Mouse (Mus musculus) myocyte (in vitro differentiated cells): ENCODE results near the gene Gm9837.

ENCODE experiments used
- CEBPB ChIP-seq: IDR thresholded peaks from 2 replicates; pipeline ENCODE4 v1.6.1; 2011; ENCODE audit warnings: mild to moderate bottlenecking, moderate library complexity; ENCODE audit not compliant: poor library complexity, insufficient read depth, severe bottlenecking
- E2F4 ChIP-seq: IDR thresholded peaks from one replicate; pipeline ENCODE4 v1.6.1; 2011; ENCODE audit warnings: mild to moderate bottlenecking, control low read depth, moderate library complexity; ENCODE audit not compliant: insufficient read depth
- MAX ChIP-seq: IDR thresholded peaks from one replicate; pipeline ENCODE4 v1.6.1; 2011; ENCODE audit warnings: low read depth, mild to moderate bottlenecking, control low read depth
- MYOD1 ChIP-seq, 3 experiments: IDR thresholded peaks; one replicate each; pipeline ENCODE4 v1.6.1; 2011; ENCODE audit warnings: control low read depth in 2 of 3, low read depth in 2 of 3, mild to moderate bottlenecking in 2 of 3, moderate library complexity in 1 of 3; ENCODE audit not compliant: insufficient read length in 2 of 3, control insufficient read depth in 1 of 3
- MYOG ChIP-seq, 3 experiments: IDR thresholded peaks; one replicate each; pipeline ENCODE4 v1.6.1; 2011; ENCODE audit warnings: control low read depth in 2 of 3, low read depth in 2 of 3, mild to moderate bottlenecking in 2 of 3; ENCODE audit not compliant: insufficient read length in 2 of 3, control insufficient read depth in 1 of 3, insufficient read depth in 1 of 3
- POLR2A ChIP-seq: IDR thresholded peaks from one replicate; pipeline ENCODE4 v1.6.1; 2011; ENCODE audit warnings: low read depth, mild to moderate bottlenecking, control low read depth, moderate library complexity; ENCODE audit not compliant: insufficient read length
- POLR2AphosphoS2 ChIP-seq: IDR thresholded peaks from one replicate; pipeline ENCODE4 v1.6.1; 2011; ENCODE audit warnings: low read depth, control low read depth; ENCODE audit not compliant: insufficient read length
- USF1 ChIP-seq: IDR thresholded peaks from one replicate; pipeline ENCODE4 v1.6.1; 2011; ENCODE audit warnings: low read depth, mild to moderate bottlenecking, control low read depth, moderate library complexity

DNA sequence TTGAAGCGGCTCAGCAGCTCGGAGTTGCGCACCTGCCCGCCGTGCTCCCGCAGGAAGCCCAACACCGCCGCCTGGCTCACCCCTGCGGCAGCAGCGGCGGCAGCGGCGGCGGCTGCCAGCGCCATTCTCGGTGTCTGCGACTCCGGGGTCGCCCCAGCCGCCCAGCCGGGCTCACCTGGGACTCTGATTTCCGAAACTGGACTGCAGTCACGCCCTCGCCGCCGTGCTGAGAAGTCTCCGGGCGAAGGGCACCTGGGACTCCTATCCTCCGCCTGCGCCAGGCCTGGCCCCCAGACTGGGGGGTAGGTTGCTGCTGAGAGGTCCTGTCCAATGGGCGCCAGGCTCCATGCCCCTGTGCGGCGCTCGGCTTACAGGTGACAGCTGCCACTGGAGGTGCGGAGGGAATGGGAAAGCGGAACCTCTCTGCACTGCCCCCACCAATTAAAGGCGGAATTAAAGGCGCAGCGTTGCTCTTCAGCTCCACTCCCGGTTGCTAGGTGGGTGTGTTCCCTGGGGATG is 9.6 kb upstream of the Gm9837 start, which contains the start of the genes Gm9945 and Sowaha:
- TF ChIP-seq E2F4 (no peak), POLR2A (no peak), CEBPB (no peak), USF1 (no peak), POLR2AphosphoS2 (no peak), MAX (no peak), MYOD1 (IDR thresholded peaks at IDR 0.05; ENCODE audit: control insufficient read depth in 1 of 3, insufficient read length in 2 of 3, low read depth in 2 of 3) (no peak), MYOG (IDR thresholded peaks at IDR 0.05; ENCODE audit: control insufficient read depth in 1 of 3, insufficient read depth in 1 of 3, insufficient read length in 2 of 3, low read depth in 2 of 3) (no peak)
